Mouse (Mus musculus) fibroblast of lung, adult 2 months (primary cell): ENCODE results near the gene Gm42878.
A peak's percentile ranks its signal among the peaks of the same experiment; 100 is the strongest.

Experiments used
- DNase-seq: peaks from one replicate; pipeline ENCODE4 v3.0.0-alpha.2; 2011; ENCODE audit warnings: low read depth

Gm42878 gene

DNA sequence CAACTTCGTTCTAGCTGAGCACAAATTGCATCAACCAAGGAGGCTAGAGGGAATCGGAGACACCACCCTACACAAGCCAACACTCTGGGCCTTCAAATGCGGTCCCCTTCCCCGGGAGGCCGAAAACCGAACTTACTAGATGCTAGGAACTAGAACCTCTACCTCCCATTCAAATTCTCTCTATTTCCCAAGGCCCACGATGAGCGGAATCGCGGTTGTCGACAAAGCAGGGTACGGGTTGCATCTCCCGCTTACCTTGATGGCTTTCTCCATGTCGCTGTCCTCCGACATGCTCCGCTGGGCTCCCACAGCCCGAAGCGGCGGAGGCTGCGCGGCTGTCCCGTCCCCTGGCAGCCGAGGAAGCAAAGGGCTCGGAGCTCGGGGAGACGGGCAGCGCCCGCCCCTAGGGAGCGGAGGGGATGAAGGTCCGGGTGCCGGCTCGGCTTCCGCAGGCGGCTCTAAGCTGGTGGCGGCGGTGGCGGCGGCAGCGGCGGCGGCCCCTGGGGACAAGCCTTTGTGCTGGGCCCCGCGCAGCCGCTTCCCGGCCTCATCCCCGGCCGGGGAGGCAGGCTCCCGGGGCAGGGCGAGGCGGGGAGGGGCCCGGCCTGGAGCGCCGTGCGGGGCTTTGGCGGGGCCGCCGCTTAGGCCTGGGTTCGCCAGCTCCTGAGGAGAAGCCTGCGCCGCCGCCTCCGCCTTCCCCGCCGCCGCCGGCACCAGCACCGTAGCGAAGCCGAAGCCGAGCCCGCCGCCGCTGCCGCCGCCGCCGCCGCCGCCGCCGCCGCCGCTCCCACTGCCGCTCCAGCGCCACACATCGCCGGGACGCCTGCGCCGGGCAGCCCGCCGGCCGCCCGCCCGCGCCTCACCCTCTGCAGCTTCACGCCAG lies at the start of gene Gm42878, which contains the start of gene Adam1a:
Gene Gm42878 (minus strand): TSS at position 573 of the 883 bp plus-strand sequence.
Gene Adam1a (minus strand): TSS at position 573 of the 883 bp plus-strand sequence.
- no peak for DNase-seq

DNA sequence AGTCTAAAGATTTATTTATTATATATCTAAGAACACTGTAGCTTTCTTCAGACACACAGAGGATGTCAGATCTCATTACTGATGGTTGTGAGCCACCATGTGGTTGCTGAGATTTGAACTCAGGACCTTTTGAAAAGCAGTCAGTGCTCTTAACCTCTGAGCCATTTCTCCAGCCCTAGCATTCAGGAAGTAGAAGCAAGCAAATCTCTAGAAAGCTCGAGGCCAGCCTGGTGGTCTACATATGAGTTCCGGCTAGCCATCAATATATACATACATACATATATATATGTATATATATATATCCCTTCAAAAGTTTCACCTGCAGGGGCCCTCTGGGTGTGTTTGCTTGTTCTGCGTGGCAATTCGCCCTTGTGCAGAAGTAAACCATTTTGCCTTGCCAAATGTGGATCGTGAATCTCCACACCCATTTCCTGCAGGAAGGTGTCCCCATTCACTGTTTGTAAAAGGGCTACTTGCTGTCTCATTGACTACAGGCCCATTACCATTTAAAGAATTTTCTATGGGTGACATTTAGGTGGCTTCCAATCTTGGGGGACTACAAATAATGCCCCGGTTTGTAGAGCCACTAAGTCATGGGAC lies 49.5 kb upstream of the Gm42878 start:
- no peak for DNase-seq

DNA sequence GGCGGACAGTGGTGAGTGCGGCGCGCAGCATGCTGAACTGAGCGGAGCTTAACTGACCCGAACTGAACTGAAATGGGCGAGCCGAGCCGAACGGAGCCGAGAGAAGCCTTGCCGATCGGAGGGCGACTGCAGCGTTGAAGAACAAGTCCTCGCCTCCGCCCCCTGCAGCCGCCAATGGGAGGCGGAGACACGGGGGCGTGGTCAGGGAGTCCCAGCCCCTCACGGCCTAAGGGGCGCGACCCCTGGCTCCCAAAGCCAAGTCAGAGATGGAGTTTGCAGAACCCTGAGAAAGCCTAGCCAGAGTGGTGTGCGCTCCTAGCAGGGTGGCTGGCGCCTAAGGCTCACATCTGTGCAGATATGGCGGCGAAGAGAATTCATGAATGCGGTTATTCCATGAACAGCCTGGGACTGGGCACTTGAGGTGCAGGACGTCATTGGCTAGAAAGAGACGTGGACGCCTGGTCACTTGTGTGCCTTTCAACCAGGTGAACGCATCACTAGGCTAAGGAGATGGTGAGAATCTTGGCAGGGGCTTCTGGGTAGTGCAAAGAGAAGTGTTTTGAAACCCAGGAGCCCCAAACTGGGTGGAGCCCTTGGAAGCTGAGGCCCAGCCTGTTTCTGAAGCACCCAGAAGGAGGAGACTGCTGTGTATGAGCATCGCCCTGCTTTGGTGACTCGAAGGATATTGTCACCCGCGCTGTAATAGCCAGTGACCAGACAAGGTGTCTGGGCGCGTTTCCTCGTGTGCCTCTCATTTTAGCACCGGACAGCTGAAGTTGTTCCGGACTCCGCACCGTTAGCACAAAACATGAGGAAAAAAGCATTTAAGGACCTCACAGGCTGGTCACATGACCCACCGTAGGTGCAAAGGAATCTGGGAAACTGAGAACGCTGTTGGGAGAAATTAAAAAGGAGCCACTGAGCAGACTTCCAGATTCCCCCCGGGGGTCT lies 48.4 kb upstream of the Gm42878 start, which contains the start of gene Aldh2:
Gene Aldh2 (minus strand): TSS at position 374 of the 951 bp plus-strand sequence.
- peak; percentile 84 for DNase-seq

DNA sequence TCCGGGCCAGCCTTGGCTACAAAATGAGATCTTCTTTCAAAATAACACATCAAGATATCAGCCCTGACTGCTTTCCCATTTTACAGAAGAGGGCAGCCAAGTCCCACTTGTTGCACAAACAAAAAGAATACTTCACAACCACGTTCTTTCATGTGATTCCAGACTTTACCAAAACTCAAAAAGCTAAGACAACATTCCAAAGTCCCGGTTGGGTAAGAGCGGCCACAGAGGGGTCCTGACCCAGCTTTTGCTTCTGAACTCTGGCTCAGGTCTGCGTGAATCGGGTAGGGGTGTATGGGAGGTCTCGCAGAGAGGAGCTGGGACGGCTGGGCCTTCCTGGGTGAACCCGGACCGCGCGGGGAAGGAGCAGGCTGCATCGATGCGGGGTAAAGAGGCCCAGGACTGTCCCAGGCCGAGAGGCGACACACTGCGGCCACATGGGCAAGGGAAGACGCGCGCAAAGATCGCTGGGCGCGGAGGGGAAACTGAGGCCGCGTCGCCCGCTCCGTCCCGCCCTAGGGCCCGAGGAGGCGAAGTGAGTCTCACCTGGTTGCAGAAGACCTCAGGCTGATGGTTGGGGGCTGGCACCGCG lies 47.6 kb upstream of the Gm42878 start:
- DNase-seq = no peak

DNA sequence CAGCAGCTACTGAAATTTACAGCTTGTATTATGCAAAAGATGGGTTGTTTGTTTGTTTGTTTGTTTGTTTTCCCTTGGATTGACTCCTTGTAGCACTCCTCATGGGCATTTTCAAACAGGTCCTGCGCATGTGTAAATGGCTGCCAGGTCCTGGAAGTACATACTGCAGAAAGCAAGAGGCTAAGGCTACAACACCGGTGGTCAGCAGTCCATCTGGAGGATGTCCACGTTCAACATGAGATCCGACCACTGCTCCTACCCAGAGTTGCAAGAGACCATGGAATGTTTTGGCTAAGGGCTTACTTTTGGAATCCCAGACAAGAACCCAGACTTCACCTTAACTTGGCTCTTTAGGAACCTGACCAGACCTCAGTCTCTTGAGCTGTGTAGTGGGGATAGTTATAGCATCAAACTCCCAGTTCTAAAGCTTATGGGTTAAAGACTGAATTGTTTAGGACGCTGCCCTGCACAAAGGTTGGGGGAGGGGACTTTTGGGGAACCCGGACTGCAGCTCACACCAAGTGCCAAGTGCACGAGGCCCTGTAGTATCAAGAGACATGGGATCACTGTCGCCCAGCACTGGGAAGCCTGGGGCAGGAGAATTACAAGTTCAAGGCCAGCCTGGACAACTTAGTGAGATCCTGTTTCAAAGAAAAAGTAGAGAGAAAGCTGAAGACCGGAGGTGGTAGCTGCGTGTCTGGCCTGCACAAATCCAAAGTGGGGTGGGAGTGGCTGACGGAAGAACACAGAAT lies 47.0 kb upstream of the Gm42878 start:
- DNase-seq = no peak

DNA sequence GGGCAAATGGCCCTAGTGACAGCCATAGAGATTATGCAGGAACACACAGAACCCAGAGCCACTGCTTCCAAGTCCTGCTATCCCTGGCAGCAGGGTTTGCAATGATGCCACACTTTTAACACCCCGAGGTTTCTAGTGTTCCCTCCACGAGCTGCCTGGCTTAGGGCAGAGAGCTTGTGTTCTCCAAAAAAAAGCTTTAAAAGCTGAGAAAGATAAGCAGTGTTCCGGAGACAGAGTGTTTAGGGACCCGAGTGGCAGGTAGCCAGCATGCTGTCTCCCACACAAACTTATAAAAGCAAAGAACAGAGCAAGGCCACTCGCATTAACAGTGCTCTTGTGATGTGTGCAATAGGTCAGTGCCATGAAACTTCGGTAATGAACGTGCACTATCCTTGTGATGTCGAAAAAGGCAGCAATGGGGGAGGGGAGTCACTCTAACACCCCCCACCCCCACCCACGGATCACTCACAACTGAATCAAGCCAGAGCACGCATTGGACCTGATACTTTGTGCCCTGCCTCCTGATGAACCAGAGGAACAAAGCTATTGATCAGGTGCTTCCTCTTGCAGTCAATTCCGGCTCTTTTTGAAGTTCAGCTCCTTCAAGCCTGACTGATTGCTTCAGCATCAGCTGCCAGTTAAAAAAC lies 46.3 kb upstream of the Gm42878 start:
- DNase-seq = no peak

DNA sequence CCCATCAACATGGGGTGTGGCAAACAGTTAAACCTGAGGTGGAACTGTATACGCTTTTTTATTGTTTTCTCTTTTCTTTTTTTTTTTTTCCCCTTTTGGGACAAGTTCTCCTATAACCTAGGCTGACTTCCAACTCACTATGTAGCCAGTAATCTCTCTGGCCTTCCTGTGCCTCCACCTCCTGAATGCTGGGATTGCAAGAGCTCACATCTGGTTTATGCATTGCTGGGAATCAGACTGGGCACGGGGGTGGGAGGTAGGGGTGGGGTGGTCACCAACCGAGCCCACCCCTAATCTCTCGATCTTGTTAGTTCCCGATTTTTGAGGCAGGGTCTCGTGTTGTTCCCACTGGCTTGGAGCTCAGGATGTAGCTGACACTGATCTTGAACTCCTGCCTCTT lies 44.6 kb upstream of the Gm42878 start:
- no peak for DNase-seq

DNA sequence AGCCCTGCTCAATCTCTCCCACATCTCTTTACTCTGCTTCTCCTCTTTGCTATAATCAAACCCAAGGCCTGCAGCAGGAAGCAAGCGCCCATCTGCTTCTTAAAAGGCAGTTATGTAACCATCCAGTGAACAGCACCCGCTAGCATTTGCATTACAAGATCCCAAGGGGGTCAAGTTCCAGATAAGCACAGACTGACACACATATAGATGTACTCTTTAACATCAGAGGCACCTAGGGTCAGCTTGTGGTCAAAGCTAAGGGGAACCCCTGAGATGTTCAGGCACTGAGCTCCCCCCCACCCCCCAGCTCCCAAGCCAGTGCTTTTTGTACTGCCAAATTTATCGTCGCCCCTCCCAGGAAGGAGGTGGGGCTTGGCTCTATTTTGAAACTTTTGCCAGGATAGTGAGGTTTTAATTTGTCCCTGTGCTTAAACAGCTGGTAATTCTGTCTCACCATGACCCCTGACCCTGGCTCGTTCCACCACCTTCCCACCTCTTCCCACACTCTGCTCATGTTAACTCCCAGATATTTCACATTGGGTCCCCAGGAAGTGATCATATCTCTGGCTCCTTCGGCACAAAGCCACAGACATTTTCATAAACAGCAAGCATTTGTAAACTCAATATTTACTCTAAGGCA lies 41.2 kb upstream of the Gm42878 start:
- DNase-seq = no peak

DNA sequence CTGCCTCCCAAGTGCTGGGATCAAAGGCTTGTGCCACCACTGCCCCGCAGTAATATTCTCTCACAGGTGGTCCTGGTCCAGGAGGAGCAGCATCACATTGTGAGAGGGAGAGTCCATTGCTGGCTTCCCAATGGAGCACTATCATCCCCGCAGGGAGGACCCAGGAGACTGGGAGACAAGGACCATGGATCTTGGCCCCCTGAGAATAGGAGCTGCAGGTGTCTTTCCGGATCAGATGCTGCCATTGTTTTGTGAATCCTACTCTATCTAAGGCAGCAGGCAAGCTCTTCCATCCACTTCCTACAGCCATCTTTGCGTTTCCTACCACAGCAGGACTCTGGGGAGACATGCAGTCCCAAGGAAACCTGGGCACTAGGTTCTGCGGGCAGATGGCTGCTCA lies 40.4 kb upstream of the Gm42878 start:
- no peak for DNase-seq

DNA sequence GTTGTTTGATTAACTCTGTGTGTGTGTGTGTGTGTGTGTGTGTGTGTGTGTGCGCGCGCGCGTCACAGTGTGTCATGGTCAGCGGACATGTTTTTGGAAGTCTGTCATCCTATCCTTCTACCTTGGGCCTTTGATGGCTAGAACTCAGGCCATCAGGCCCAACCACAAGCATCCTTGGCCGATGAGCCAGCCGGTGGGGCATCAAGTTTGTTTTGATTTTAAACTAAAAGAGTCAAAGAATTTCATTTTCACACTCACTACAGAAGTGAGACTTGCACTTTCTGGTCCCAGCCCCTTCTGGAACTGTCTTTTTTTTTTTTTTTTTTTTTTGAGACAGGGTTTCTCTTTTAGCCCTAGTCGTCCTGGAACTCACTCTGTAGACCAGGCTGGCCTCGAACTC lies 39.7 kb upstream of the Gm42878 start:
- DNase-seq = no peak

DNA sequence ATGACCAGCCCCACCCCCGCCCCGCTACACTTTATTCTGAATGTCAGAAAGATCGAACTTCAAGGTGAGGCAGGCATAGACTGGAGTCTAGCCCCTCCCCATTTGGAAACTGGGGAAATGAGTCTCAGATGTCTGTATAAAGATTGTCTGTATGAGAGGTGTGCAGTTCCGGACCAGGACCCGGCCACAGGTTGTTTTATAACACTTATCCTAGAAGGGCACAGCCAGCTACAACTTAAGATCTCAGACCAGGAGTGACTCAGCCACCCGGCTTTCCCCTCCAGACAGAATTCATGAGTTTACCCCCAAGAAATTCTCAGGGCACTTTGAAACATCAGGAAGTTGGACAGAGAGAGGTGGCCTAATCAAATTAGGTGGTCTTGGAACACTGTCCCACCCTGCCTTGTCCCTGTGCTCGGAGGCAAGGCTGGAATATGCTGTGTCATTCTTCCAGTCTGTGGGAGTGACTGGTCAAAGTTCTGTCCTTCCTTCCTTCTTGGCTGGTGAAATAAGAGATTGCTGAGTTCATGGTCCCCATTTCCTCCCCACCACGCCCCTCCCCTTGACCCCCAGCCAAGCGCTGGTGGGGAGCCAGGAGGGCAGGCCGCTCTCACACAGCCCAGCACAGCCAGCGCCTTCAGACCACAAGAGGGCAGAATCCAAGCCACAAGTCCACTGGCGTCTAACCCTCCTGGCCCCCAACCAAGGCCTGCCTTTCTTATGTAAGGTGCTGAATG lies 38.7 kb upstream of the Gm42878 start:
- peak; percentile 97 for DNase-seq

DNA sequence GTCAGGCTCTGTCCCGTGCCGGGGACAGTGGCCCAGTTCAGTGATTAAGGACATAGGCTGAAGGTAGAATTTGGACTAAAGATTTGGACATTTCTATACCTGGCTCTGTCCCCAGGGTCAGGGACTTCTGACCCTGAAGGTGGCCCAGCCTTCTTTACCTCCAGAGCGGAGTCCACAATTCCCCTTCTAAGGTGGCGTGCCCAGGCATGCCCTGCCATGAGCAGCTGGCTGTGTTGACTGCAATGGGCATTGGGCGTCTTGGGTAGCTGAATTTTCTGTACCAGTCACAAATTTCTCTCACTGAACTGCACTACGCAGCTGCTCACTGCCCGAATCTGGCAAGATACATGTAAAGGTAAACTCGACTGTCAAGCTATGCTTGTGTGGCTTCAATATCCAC lies 36.7 kb upstream of the Gm42878 start:
- no peak for DNase-seq

DNA sequence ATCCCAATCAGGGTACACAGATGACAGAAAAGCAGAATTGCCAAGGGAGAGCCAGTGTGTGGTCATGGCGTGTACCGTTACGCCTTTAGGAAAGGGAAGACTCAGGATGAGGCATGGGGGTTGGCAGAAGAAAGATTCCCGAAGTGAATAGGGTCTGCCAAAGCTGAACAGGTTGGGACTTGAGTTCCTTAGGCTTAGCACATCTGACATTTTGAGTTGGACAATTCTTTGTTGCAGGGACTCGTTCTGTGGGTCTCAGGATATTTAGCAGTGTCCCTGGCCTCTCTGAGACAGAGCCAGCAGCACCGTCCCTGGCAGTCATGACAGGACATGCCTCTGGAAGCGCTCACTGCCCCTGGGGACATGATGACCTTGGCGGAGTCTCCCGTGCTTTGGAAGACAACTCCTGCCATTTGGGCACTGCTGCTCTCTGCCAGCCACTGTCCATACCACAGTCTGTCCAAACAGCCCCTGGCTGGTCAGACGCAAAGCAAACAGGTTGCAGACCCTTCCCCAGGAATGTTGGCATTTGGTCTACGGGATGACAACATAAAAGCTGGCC lies 31.7 kb upstream of the Gm42878 start:
- DNase-seq = no peak

DNA sequence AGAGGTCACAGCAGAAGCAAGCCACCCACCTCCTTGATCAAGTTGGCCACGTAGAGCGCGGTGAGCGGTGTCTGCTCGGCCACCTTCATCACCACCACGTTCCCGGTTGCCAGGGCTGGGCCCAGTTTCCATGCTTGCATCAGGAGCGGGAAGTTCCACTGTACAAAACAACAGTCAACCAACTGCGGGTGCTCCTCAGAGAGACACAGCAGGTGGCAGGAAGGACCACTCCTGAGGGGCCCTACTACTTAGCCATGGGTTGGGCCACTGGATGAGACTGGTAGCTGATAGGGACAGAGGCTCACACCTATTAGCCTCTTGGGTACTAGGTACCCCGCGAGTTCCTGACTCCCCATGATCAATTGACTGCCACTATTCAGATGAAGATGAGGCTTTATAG lies 30.6 kb upstream of the Gm42878 start:
- DNase-seq = no peak

DNA sequence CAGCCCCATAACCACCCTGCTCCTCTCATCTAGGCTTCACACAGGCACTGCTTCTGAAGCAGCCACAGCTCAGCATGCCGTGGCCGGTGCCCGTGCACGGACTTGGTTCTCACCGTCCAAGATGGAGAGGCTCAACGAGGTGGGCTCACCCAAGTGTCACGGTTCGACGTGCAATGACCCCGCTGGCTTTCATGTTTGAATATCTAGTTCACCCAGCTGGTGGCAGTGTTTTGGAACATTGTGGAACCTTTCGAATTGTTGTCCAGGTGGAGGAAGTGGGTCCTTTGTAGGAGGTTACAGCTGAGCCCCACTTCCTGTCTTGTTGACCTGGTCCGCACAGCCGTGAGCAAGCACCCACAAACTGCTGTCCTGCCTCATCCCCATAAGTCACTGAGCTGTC lies 28.9 kb upstream of the Gm42878 start:
- DNase-seq = no peak

DNA sequence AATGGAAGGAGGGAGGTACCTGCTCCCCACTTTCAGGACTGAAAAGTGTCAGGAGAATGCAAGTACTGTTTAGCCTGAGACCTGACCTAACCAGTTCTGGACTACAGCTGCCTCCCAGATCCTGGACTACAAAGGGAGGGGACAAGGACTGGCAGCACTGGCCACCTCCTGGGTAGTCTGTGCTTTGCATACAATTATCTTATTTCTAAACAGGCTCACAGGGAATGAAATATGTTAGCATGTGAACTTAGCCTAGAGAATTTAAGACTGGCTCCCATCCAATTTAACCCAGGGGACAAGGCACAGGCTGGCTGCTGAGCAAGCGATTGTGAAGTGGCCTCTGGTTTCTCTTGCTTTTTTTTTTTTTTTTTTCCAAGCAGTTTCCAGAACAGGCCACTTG lies 25.5 kb upstream of the Gm42878 start:
- no peak for DNase-seq

DNA sequence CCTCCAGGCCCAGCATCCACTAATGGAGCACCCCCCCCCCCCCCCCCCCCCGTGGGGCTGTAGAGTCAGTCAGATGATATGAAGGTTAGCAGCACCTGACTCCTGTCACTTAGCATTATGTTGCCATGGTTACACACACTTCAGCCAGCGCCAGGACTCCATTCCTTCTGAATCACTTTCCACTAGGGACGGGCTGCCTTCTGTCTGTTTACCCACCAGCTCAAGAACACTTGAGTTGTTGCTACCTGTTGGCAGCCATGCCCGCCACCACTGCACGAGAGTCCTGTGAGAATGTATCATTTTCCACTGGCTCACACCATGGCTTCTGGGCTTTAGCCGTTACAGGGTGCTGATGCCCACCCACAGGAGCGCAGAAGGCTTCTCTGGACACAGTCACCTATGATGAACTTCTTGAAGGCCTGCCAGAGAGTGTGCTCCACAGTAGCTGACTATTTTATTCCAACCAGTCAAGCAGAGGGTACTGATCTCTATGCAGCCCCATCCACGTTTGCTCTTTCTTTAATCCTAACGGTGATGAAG lies 24.7 kb upstream of the Gm42878 start:
- DNase-seq = no peak

DNA sequence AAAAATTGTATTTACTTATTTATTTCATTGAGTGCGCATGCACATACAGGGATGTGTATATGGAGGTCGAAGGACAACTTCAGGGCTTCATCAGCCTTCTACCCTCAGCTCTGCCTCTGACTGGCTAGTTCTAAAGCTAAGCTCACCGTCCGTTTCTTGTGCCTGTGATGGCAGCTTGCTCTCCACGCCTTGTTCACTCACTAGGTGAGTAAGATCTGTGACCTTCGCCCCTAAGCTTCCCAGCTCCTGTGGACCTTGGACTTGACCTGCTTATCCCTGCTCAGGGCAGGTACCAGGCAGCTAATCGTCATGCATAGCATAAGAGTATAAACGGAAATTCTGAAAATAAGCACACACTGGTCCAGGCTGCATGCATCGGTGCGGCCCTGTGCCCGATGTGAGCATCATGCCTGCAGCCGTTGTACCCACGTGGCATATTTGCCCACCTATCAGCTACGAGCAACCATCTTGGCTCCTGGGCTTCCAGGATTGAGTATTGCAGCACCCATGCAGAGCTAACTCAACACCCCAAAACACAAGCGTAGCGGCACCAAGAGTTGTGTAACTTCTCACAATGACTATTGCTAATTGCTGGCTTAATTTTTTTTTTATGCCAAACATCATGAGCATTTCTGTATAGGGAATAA lies 20.9 kb upstream of the Gm42878 start:
- no peak for DNase-seq
